Mouse (Mus musculus) intestine, embryonic 14.5 days (tissue): ENCODE data around the gene Abi3bp. TPM values are rescaled to one million over a fixed set of nuclear protein-coding genes. Genes with fewer than 3 reads are reported as not detected.

Experiments used
- ATAC-seq: fragments of 200-750 bp; cut with Nextera tagmentation; replicated peaks from 2 replicates; pipeline ENCODE4 v1.8.0; 2017; ENCODE audit warnings: low read depth, moderate number of reproducible peaks, moderate TSS enrichment, moderate library complexity; ENCODE audit not compliant: low FRiP score, low TSS enrichment
- DNase-seq: peaks from one replicate; pipeline ENCODE4 v3.0.0-alpha.2; 2018; ENCODE audit warnings: low spot score
- H3K27ac ChIP-seq: fragments of 300-500 bp; sonication (generic); 2 replicates; pipeline ENCODE4 v1.5.1; 2014; ENCODE audit warnings: low read depth, mild to moderate bottlenecking, control low read depth
- H3K27me3 ChIP-seq: fragments of 300-500 bp; sonication (generic); replicated peaks from 2 replicates; pipeline ENCODE4 v1.6.1; 2014; ENCODE audit warnings: low read length, control low read depth; ENCODE audit not compliant: control insufficient read depth, insufficient read depth
- H3K36me3 ChIP-seq: fragments of 300-500 bp; sonication (generic); 2 replicates; pipeline ENCODE4 v1.6.1; 2014; ENCODE audit warnings: low read length, control low read depth; ENCODE audit not compliant: control insufficient read depth, insufficient read depth
- H3K4me1 ChIP-seq: fragments of 300-500 bp; sonication (generic); replicated peaks from 2 replicates; pipeline ENCODE4 v1.6.1; 2014; ENCODE audit warnings: low read length, control low read depth, mixed read lengths; ENCODE audit not compliant: control insufficient read depth, insufficient read depth
- H3K4me2 ChIP-seq: fragments of 300-500 bp; sonication (generic); 2 replicates; pipeline ENCODE4 v1.6.1; 2014; ENCODE audit warnings: low read length
- H3K4me3 ChIP-seq: fragments of 300-500 bp; sonication (generic); 2 replicates; pipeline ENCODE4 v1.5.1; 2014; ENCODE audit warnings: low read depth, low read length, control low read depth, mixed read lengths
- H3K9ac ChIP-seq: fragments of 300-500 bp; sonication (generic); 2 replicates; pipeline ENCODE4 v1.6.1; 2014; ENCODE audit warnings: mild to moderate bottlenecking, low read length
- H3K9me3 ChIP-seq: fragments of 300-500 bp; sonication (generic); 2 replicates; pipeline ENCODE4 v1.6.1; 2016; ENCODE audit warnings: low read length, control low read depth; ENCODE audit not compliant: control insufficient read depth
- WGBS: fragments of 180-500 bp; shearing (Covaris S2); extraction: QIAGEN DNeasy Blood & Tissue Kit; methylation state at CpG from one replicate; pipeline ENCODE4 v1.1.7; 2014; 5-methylcytosine and 5-hydroxymethylcytosine counted together
- polyA plus RNA-seq: library from polyadenylated mRNA; unstranded; fragments of >200 nt; fragmentation: Nextera tagmentation; extraction: Ambion mirVana; gene quantifications from 2 replicates; pipeline ENCODE4 v1.2.1, GENCODE M21; 2014

Gene Abi3bp
- polyA plus RNA-seq, 1 experiment from 2014 or later, result 12.9 TPM

DNA sequence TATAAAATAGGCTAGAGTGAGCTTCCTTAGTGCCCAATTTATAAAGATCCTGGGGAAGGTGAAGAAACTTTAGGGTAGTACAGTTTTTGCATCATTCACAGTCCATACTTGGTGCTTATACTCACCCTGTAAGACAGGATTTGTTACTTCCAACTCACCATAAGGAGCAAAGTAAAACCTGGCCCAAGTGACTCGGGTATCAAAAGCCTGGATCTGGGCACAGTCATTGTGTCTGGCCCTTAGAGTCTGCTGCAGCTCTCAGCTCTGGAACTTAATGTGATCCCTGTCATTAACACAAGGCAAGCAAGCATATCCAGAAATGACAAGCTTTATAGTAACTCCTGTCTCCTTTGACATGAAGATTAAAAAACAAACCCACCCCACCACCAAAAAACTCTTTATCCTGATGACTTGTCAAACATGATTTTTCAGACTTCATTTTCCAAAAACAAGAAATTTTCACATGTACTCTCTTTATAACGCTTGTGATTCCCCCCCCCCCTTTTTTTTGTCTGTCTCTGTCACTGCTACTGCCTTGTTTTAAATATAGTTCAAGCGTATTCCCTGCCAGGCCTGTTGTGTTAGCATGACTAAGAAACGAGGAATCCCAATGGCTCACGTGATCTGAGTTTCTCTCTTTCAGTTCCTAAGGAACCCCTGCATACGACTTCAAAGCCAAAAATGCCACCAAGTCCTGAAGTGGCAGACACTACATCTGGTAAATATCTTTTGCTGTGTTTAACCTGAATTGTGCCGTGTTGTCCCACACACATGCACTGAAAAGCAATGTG is 168.9 kb downstream of the Abi3bp start:
- WGBS, result 69% methylated on average over 7 of the region's 7 CpGs
- DNase-seq (no peak), ATAC-seq (no peak)
- H3K4me1 ChIP-seq, result no peaks in the 10 kb centered on the region
- H3K36me3 ChIP-seq, result no peaks in the 10 kb centered on the region
- no peaks in the 10 kb centered on the region for H3K9me3 ChIP-seq
- no peak overlapping the region for H3K4me2 ChIP-seq
- no peaks in the 10 kb centered on the region for H3K27me3 ChIP-seq
- no peak overlapping the region for H3K27ac ChIP-seq
- H3K4me3 ChIP-seq, result no peak overlapping the region
- H3K9ac ChIP-seq, result no peak overlapping the region

DNA sequence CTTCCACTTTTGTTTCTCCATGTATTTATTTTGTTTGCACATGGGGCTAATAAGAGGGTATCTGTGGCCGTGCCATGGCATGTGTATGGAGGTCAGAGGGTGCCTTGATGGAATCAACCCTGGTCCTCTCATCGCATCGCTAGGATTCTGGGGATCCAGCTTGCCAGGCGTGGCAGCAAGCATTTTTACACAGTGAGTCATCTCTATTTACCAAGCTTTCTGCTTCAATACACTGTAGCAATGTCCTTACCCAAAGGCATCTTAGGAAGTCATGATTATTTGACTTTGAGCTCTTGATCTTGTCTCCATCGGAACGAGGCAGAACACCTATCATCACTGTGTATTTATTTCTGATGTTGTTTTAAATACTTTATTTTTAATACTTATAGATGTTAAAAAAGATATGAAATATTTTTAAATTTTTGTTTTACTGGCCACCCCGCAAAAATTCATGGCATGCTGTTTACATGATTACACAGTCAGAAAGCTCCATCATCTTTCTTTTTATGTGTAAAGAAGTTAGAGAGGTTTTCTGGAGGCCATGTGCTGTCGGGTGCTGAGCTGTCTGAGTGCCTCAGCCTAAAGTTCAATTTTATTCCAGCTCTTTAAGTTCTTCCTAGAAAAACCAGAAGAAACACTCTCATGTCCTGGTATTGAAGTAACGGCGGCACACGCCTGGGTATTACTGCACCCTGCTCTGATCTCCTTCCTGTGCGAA is 177.7 kb downstream of the Abi3bp start:
- Histone ChIP-seq H3K27me3 (no peaks in the 10 kb centered on the region), H3K9ac (no peak overlapping the region), H3K4me1 (no peaks in the 10 kb centered on the region), H3K36me3 (no peaks in the 10 kb centered on the region), H3K9me3 (no peaks in the 10 kb centered on the region), H3K4me2 (no peak overlapping the region), H3K4me3 (no peak overlapping the region), H3K27ac (no peak overlapping the region)
- DNase-seq (no peak), ATAC-seq (no peak)
- WGBS, result 76% methylated on average over 12 of the region's 12 CpGs

GRCm38 (mm10) chr16:56658866-56659265 is 181.2 kb downstream of the Abi3bp start:
- no peak overlapping the region for H3K4me2 ChIP-seq
- H3K36me3 ChIP-seq, result no peaks in the 10 kb centered on the region
- no peaks in the 10 kb centered on the region for H3K9me3 ChIP-seq
- no peak overlapping the region for H3K27ac ChIP-seq
- H3K4me3 ChIP-seq, result no peak overlapping the region
- no peak for DNase-seq
- H3K27me3 ChIP-seq, result no peaks in the 10 kb centered on the region
- ATAC-seq, result no peak
- H3K4me1 ChIP-seq, result no peaks in the 10 kb centered on the region
- H3K9ac ChIP-seq, result no peak overlapping the region

- Histone ChIP-seq H3K4me1 (no peaks in the 10 kb centered on the region), H3K9ac (no peak overlapping the region), H3K36me3 (no peaks in the 10 kb centered on the region), H3K27me3 (no peaks in the 10 kb centered on the region), H3K4me2 (no peak overlapping the region), H3K27ac (no peak overlapping the region), H3K9me3 (no peaks in the 10 kb centered on the region), H3K4me3 (no peak overlapping the region)
- DNase-seq, result no peak
- WGBS, result 70% methylated on average over 5 of the region's 5 CpGs
- ATAC-seq, result no peak
Observed at GRCm38 (mm10) chr16:56669520-56669919, 191.8 kb downstream of the Abi3bp start.

- Histone ChIP-seq H3K4me3 (no peak overlapping the region), H3K27ac (no peak overlapping the region), H3K9ac (no peak overlapping the region), H3K27me3 (no peaks in the 10 kb centered on the region), H3K36me3 (no peaks in the 10 kb centered on the region), H3K4me2 (no peak overlapping the region), H3K4me1 (no peaks in the 10 kb centered on the region), H3K9me3 (no peaks in the 10 kb centered on the region)
- ATAC-seq (no peak), DNase-seq (no peak)
- WGBS, result 78% methylated on average over 8 of the region's 8 CpGs
Observed at GRCm38 (mm10) chr16:56670941-56671340, 193.3 kb downstream of the Abi3bp start.

GRCm38 (mm10) chr16:56673420-56673819 is 195.7 kb downstream of the Abi3bp start:
- 91% methylated on average over 2 of the region's 2 CpGs for WGBS
- H3K27me3 ChIP-seq, result no peaks in the 10 kb centered on the region
- H3K4me3 ChIP-seq, result no peak overlapping the region
- H3K4me2 ChIP-seq, result no peak overlapping the region
- H3K4me1 ChIP-seq, result no peaks in the 10 kb centered on the region
- no peak overlapping the region for H3K9ac ChIP-seq
- no peak overlapping the region for H3K27ac ChIP-seq
- no peaks in the 10 kb centered on the region for H3K9me3 ChIP-seq
- ATAC-seq (no peak), DNase-seq (no peak)
- H3K36me3 ChIP-seq, result no peaks in the 10 kb centered on the region

- Histone ChIP-seq H3K4me1 (no peaks in the 10 kb centered on the region), H3K4me3 (no peak overlapping the region), H3K9ac (no peak overlapping the region), H3K27ac (no peak overlapping the region), H3K36me3 (no peaks in the 10 kb centered on the region), H3K9me3 (no peaks in the 10 kb centered on the region), H3K4me2 (no peak overlapping the region), H3K27me3 (no peaks in the 10 kb centered on the region)
- no peak for DNase-seq
- WGBS, result 65% methylated on average over 4 of the region's 4 CpGs
- ATAC-seq, result no peak
Observed at GRCm38 (mm10) chr16:56677146-56677545, 199.5 kb downstream of the Abi3bp start.

DNA sequence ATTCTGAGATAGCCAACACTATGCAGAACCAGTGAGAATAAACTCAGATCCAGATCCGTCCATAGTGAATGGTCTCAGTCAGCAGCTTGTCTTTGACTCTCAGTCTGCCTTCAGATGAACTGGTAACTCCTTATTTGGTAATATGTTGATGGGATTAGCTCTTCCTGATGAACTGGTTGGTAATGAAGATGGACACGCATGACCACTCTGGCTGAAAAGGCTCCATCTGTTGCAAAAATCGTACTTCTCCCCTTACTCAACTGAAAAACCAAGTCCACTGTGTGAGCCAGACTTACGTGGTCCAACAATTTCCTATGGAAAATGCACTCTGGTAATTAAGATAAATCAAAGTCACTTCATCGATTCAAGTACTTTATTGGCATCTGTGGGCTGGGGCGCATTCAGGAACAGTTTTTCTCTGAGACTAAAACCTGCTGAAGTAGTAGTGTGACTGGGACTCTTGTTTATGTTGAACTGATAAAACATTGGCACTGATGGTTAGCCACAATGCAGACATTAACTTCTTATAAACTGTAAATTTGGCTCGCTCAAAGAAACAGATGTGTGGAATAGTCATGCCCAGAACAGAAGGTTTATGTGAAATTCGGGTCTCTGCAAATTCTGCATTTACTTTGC is 203.4 kb downstream of the Abi3bp start:
- peaks cover 20% of the 10 kb centered on the region for H3K36me3 ChIP-seq
- 83% methylated on average over 8 of the region's 8 CpGs for WGBS
- H3K4me2 ChIP-seq, result no peak overlapping the region
- no peak overlapping the region for H3K27ac ChIP-seq
- H3K27me3 ChIP-seq, result no peaks in the 10 kb centered on the region
- no peaks in the 10 kb centered on the region for H3K9me3 ChIP-seq
- H3K9ac ChIP-seq, result no peak overlapping the region
- no peaks in the 10 kb centered on the region for H3K4me1 ChIP-seq
- no peak overlapping the region for H3K4me3 ChIP-seq
- DNase-seq (no peak), ATAC-seq (no peak)
